Mouse (Mus musculus) lung, embryonic 15.5 days (tissue): ENCODE results near the gene Kdelr1. TPM values are rescaled to one million over a fixed set of nuclear protein-coding genes. Genes with fewer than 3 reads are reported as not detected.

Source experiments
- ATAC-seq: fragments of 200-750 bp; cut with Nextera tagmentation; 2 replicates; pipeline ENCODE4 v1.8.0; 2017; ENCODE audit warnings: moderate number of reproducible peaks, borderline replicate concordance; ENCODE audit not compliant: low FRiP score, low TSS enrichment; ENCODE audit errors: extremely low read depth
- H3K27ac ChIP-seq: fragments of 300-500 bp; sonication (generic); 2 replicates; pipeline ENCODE4 v1.5.1; 2015; ENCODE audit warnings: moderate library complexity, mild to moderate bottlenecking, inconsistent platforms
- H3K27me3 ChIP-seq: fragments of 300-500 bp; sonication (generic); 2 replicates; pipeline ENCODE4 v1.6.1; 2015; ENCODE audit warnings: inconsistent platforms
- H3K36me3 ChIP-seq: fragments of 300-500 bp; sonication (generic); 2 replicates; pipeline ENCODE4 v1.6.1; 2015; ENCODE audit warnings: inconsistent platforms
- H3K4me1 ChIP-seq: fragments of 300-500 bp; sonication (generic); 2 replicates; pipeline ENCODE4 v1.6.1; 2015; ENCODE audit warnings: inconsistent platforms
- H3K4me2 ChIP-seq: fragments of 300-500 bp; sonication (generic); 2 replicates; pipeline ENCODE4 v1.6.1; 2015; ENCODE audit warnings: inconsistent platforms, mild to moderate bottlenecking, moderate library complexity
- H3K4me3 ChIP-seq: fragments of 300-500 bp; sonication (generic); 2 replicates; pipeline ENCODE4 v1.5.1; 2015; ENCODE audit warnings: mild to moderate bottlenecking, inconsistent platforms
- H3K9ac ChIP-seq: fragments of 300-500 bp; sonication (generic); 2 replicates; pipeline ENCODE4 v1.6.1; 2015; ENCODE audit warnings: inconsistent platforms
- H3K9me3 ChIP-seq: fragments of 300-500 bp; sonication (generic); 2 replicates; pipeline ENCODE4 v1.6.1; 2016; ENCODE audit warnings: inconsistent platforms
- WGBS: fragments of 180-500 bp; shearing (Covaris S2); methylation state at CpG from one replicate; pipeline ENCODE4 v1.1.7; 2015; 5-methylcytosine and 5-hydroxymethylcytosine counted together
- polyA plus RNA-seq: library from polyadenylated mRNA; unstranded; fragments of >200 nt; fragmentation: Nextera tagmentation; extraction: Ambion mirVana; gene quantifications from 2 replicates; pipeline ENCODE4 v1.2.1, GENCODE M21; 2015

Gene Kdelr1
- polyA plus RNA-seq, 1 experiment from 2014 or later = 67.4 TPM

GRCm38 (mm10) chr7:45901562-45901961, 29.0 kb downstream of the Kdelr1 start:
- Histone ChIP-seq H3K4me1 (peaks cover 9% of the 10 kb centered on the region), H3K36me3 (no peaks in the 10 kb centered on the region), H3K27ac (no peak overlapping the region), H3K4me3 (no peak overlapping the region), H3K9me3 (no peaks in the 10 kb centered on the region), H3K9ac (no peak overlapping the region), H3K4me2 (no peak overlapping the region), H3K27me3 (no peaks in the 10 kb centered on the region)
- no peak for ATAC-seq
- WGBS = 56% methylated on average over 5 of the region's 5 CpGs

- peaks cover 5% of the 10 kb centered on the region for H3K4me1 ChIP-seq
- no peak overlapping the region for H3K4me2 ChIP-seq
- 57% methylated on average over 12 of the region's 12 CpGs for WGBS
- H3K9me3 ChIP-seq = no peaks in the 10 kb centered on the region
- H3K36me3 ChIP-seq = 0 out of 2 replicates have a peak, but pooled peaks cover 4% of the 10 kb centered on the region
- H3K27me3 ChIP-seq = no peaks in the 10 kb centered on the region
- H3K4me3 ChIP-seq = no peak overlapping the region
- H3K9ac ChIP-seq = no peak overlapping the region
- no peak for ATAC-seq
- no peak overlapping the region for H3K27ac ChIP-seq
These were observed 30.0 kb downstream of the Kdelr1 start for GRCm38 (mm10) chr7:45902481-45903002.

GRCm38 (mm10) chr7:45906622-45907021, 34.0 kb downstream of the Kdelr1 start:
- H3K36me3 ChIP-seq = peaks cover 11% of the 10 kb centered on the region

GRCm38 (mm10) chr7:45908384-45908783, 35.8 kb downstream of the Kdelr1 start:
- no peak for ATAC-seq
- H3K9ac ChIP-seq = no peak overlapping the region
- H3K36me3 ChIP-seq = peaks cover 11% of the 10 kb centered on the region
- no peaks in the 10 kb centered on the region for H3K4me1 ChIP-seq
- H3K27me3 ChIP-seq = no peaks in the 10 kb centered on the region
- no peak overlapping the region for H3K4me3 ChIP-seq
- no peak overlapping the region for H3K27ac ChIP-seq
- H3K4me2 ChIP-seq = no peak overlapping the region
- H3K9me3 ChIP-seq = no peaks in the 10 kb centered on the region

More at GRCm38 (mm10) chr7:45906622-45907021, 34.0 kb downstream of the Kdelr1 start:
- no peak for ATAC-seq
- Histone ChIP-seq H3K4me1 (no peaks in the 10 kb centered on the region), H3K27me3 (no peaks in the 10 kb centered on the region), H3K4me3 (no peak overlapping the region), H3K9ac (no peak overlapping the region), H3K27ac (no peak overlapping the region), H3K9me3 (no peaks in the 10 kb centered on the region), H3K4me2 (no peak overlapping the region)
- WGBS = 81% methylated on average over 9 of the region's 9 CpGs

GRCm38 (mm10) chr7:45909145-45909544, 36.6 kb downstream of the Kdelr1 start:
- Histone ChIP-seq H3K9ac (no peak overlapping the region), H3K36me3 (peaks cover 11% of the 10 kb centered on the region), H3K9me3 (no peaks in the 10 kb centered on the region), H3K4me2 (no peak overlapping the region), H3K4me3 (no peak overlapping the region), H3K27ac (no peak overlapping the region), H3K27me3 (no peaks in the 10 kb centered on the region), H3K4me1 (no peaks in the 10 kb centered on the region)
- ATAC-seq = no peak
- WGBS = 90% methylated on average over 16 of the region's 16 CpGs

GRCm38 (mm10) chr7:45914067-45914466, 41.5 kb downstream of the Kdelr1 start:
- ATAC-seq = no peak

GRCm38 (mm10) chr7:45915011-45915410, 42.4 kb downstream of the Kdelr1 start:
- 81% methylated on average over 5 of the region's 5 CpGs for WGBS
- Histone ChIP-seq H3K4me1 (peaks cover 35% of the 10 kb centered on the region), H3K27me3 (no peaks in the 10 kb centered on the region), H3K27ac (no peak overlapping the region), H3K9ac (no peak overlapping the region), H3K4me2 (no peak overlapping the region), H3K9me3 (no peaks in the 10 kb centered on the region), H3K36me3 (peaks cover 4% of the 10 kb centered on the region), H3K4me3 (no peak overlapping the region)
- ATAC-seq = no peak

More at GRCm38 (mm10) chr7:45914067-45914466, 41.5 kb downstream of the Kdelr1 start:
- Histone ChIP-seq H3K4me2 (no peak overlapping the region), H3K9me3 (no peaks in the 10 kb centered on the region), H3K27me3 (no peaks in the 10 kb centered on the region), H3K4me1 (peaks cover 26% of the 10 kb centered on the region), H3K9ac (no peak overlapping the region), H3K4me3 (no peak overlapping the region), H3K36me3 (peaks cover 10% of the 10 kb centered on the region), H3K27ac (no peak overlapping the region)
- WGBS = 83% methylated on average over 6 of the region's 6 CpGs

GRCm38 (mm10) chr7:45916056-45917003, 43.8 kb downstream of the Kdelr1 start:
- Histone ChIP-seq H3K4me3 (peak overlapping the region; percentile 31), H3K4me1 (peaks cover 40% of the 10 kb centered on the region), H3K27me3 (no peaks in the 10 kb centered on the region), H3K9me3 (no peaks in the 10 kb centered on the region), H3K27ac (peak overlapping the region; percentile 86), H3K36me3 (0 out of 2 replicates have a peak, but pooled peaks cover 3% of the 10 kb centered on the region), H3K9ac (peak overlapping the region; percentile 29), H3K4me2 (peak overlapping the region; percentile 56)
- ATAC-seq = peak; percentile 83
- 34% methylated on average over 26 of the region's 26 CpGs for WGBS

- Histone ChIP-seq H3K4me1 (peaks cover 49% of the 10 kb centered on the region), H3K9me3 (no peaks in the 10 kb centered on the region), H3K9ac (peak overlapping the region; percentile 35), H3K4me3 (peak overlapping the region; percentile 31), H3K27ac (peak overlapping the region; percentile 86), H3K27me3 (no peaks in the 10 kb centered on the region), H3K36me3 (0 out of 2 replicates have a peak, but pooled peaks cover 3% of the 10 kb centered on the region), H3K4me2 (peak overlapping the region; percentile 56)
- WGBS = 10% methylated on average over 13 of the region's 13 CpGs
- ATAC-seq = peak; percentile 2; the same call in 1 of the 2 replicates
These were observed 44.6 kb downstream of the Kdelr1 start for GRCm38 (mm10) chr7:45917004-45917704.

- Histone ChIP-seq H3K4me3 (no peak overlapping the region), H3K27me3 (no peaks in the 10 kb centered on the region), H3K9ac (peak overlapping the region; percentile 35; the same call in 1 of the 2 replicates), H3K4me1 (peaks cover 56% of the 10 kb centered on the region), H3K4me2 (peak overlapping the region; percentile 56), H3K9me3 (no peaks in the 10 kb centered on the region), H3K36me3 (0 out of 2 replicates have a peak, but pooled peaks cover 3% of the 10 kb centered on the region), H3K27ac (peak overlapping the region; percentile 86)
- 82% methylated on average over 15 of the region's 15 CpGs for WGBS
- ATAC-seq = no peak
These were observed 45.4 kb downstream of the Kdelr1 start for GRCm38 (mm10) chr7:45917926-45918325.

- Histone ChIP-seq H3K4me2 (peak overlapping the region; percentile 65), H3K9ac (no peak overlapping the region), H3K9me3 (no peaks in the 10 kb centered on the region), H3K27ac (no peak overlapping the region), H3K36me3 (0 out of 2 replicates have a peak, but pooled peaks cover 3% of the 10 kb centered on the region), H3K4me3 (0 out of 2 replicates have a peak overlapping the region, but pooled peaks have one; percentile 48), H3K27me3 (no peaks in the 10 kb centered on the region), H3K4me1 (peaks cover 61% of the 10 kb centered on the region)
- ATAC-seq = no peak
- WGBS = 66% methylated on average over 14 of the region's 14 CpGs
These were observed 46.6 kb downstream of the Kdelr1 start for GRCm38 (mm10) chr7:45919083-45919671.
